Mouse (Mus musculus): ENCODE data around the gene Tcl1b3.

Tcl1b3 gene

DNA sequence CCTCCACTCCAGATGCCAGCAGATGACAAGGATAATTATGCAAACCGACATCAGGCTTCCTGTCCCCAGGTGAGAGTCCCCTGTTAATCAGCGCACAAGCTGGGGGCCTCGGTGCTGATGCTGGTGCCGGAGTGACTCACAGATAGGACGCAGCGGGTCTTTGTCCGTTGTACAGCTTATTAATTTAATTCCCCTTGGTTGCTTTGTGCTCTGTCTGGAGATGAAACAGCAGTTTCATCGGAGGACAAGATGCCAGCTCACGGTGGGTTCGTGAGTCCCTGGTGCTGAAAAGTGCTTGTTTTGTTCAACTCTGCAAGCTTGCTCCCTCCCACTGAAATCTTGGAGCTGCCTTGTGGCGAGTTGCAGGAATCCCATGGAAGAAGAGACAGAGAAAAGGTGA lies 43.5 kb downstream of the Tcl1b3 start:
- CTCF ChIA-PET = no interaction called here

DNA sequence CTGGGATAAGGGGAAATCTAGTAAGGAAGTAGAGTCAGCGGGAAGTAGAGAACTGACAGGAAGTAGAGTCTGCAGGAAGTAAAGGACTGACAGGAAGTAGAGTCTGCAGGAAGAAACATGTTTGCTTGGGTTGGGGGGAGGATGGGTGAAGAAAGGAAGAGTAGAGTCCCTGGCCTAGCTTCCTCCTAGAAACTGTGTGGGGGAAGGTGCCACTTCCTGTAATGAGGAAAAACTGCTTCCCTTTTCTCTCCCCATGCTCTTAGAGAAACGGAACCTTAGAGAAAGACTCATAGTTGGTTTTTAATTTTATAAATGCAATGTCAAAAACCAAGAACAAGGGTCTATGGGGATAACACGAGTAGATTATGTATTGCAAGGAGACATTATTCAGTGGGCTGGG lies 44.2 kb downstream of the Tcl1b3 start:
- CTCF ChIA-PET = no interaction called here

DNA sequence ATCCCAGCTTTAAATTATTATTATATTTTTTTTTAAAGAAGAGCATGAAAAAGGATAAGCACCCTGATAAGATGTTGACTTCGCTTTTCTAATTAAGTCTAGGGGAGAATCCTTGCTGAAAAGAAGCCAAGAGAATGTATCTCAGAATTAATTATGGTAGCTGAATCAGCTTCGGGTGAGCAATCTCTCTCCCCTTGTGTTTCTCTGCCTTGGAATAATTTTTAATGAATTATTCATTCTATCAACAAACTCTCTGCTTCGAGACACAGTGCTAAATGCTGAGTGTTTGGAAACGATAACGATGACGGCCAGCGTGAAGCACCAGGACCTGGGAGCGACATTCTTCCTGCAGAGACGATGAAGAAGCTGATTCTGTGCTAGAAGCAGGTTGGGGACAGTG lies 48.2 kb downstream of the Tcl1b3 start:
- CTCF ChIA-PET = no interaction called here

All from spleen, embryonic (tissue).